Mouse (Mus musculus) E14TG2a.4 (cell line): ENCODE measurements around the gene Slc38a9.

ENCODE experiments used
- CTCF ChIP-seq: conservative IDR thresholded peaks from 2 replicates; pipeline ENCODE4 v1.5.1; 2014; ENCODE audit warnings: low read length
- POU5F1 ChIP-seq: IDR thresholded peaks from 2 replicates; pipeline ENCODE4 v1.6.1; 2014; ENCODE audit warnings: low read length, borderline replicate concordance

- TF ChIP-seq CTCF = no peak
- TF ChIP-seq POU5F1 = no peak
Measured at GRCm38 (mm10) chr13:112759777-112760537, 99.4 kb downstream of the Slc38a9 start.
